Mouse (Mus musculus): Measurements from ENCODE around the gene Cd48. TPM values are rescaled to one million over a fixed set of nuclear protein-coding genes. Genes with fewer than 3 reads are reported as not detected.

The Cd48 gene
- polyA plus RNA-seq, 2 experiments, result 2.3 to 5.0 TPM

DNA sequence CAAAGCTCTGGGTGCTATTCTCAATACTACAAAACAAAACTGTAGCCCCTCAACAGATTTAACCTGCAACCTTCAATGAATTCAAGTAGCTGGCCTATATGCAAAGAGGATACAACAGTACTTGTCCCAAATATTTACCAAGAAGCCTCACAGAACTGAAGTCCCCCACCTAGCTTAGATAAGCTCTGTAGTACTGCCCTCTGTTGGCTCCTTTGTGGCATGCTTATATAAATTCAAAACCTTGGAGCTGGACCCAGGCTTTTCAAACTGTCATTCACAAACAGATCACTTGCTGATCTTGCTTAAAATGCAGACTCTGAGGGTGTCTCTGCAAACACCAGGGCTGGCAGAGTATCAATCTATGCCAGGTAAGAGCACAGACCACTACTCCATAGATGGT, 49.4 kb downstream of the Cd48 start:
- H3K9me3 ChIP-seq (ENCODE audit: control insufficient read depth, low read length), result no peaks in the 10 kb centered on the region
- no peak for TF ChIP-seq POLR2A (IDR thresholded peaks at IDR 0.05; ENCODE audit: borderline replicate concordance, extremely low read depth, insufficient read depth, insufficient read length)

DNA sequence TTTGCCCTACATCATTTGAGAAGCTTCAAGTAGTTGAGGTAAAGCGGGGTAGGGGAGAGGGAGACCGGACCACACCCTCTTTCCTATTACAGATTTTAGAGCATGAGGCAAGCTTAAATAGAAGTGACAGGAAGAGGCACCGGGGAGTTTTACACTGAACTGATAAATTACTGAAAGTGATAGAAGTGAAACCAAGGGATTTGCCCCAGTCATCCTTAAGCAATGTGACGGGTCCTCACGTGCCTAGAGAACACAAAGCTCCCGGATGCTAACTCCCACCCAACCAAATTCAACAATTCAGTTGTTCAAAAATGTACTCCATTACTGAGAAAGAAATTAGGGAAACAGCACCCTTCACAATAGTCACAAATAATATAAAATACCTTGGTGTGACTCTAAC, 53.1 kb downstream of the Cd48 start:
- Histone ChIP-seq H3K4me2 (replicated peaks; ENCODE audit: low read depth, low read length, severe bottlenecking) (no peak overlapping the region), H3K9me3 (ENCODE audit: control insufficient read depth, low read length) (no peaks in the 10 kb centered on the region), H3K27me3 (ENCODE audit: control insufficient read depth, insufficient read depth, low read length) (no peaks in the 10 kb centered on the region), H3K27ac (replicated peaks; ENCODE audit: low read depth, low read length) (no peak overlapping the region), H3K36me3 (ENCODE audit: control insufficient read depth, insufficient read depth, low read length) (no peaks in the 10 kb centered on the region), H3K4me1 (ENCODE audit: control insufficient read depth, insufficient read depth, low read length) (no peaks in the 10 kb centered on the region), H3K9ac (ENCODE audit: low read depth, low read length, severe bottlenecking) (no peak overlapping the region), H3K4me3 (replicated peaks; ENCODE audit: low read length) (no peak overlapping the region)
- DNase-seq (ENCODE audit: low spot score) (no peak), ATAC-seq (ENCODE audit: low FRiP score, low read depth) (no peak)
- WGBS, result 87% methylated on average over 6 of the region's 6 CpGs
- no peak for TF ChIP-seq POLR2A (IDR thresholded peaks at IDR 0.05; ENCODE audit: borderline replicate concordance, extremely low read depth, insufficient read depth, insufficient read length)

More for the DNA sequence above, 49.4 kb downstream of the Cd48 start:
- H3K4me1 ChIP-seq (ENCODE audit: control insufficient read depth, insufficient read depth, low read length), result no peaks in the 10 kb centered on the region
- H3K4me2 ChIP-seq (replicated peaks; ENCODE audit: low read depth, low read length, severe bottlenecking), result no peak overlapping the region
- H3K9ac ChIP-seq (ENCODE audit: low read depth, low read length, severe bottlenecking), result no peak overlapping the region
- no peaks in the 10 kb centered on the region for H3K36me3 ChIP-seq (ENCODE audit: control insufficient read depth, insufficient read depth, low read length)
- H3K4me3 ChIP-seq (replicated peaks; ENCODE audit: low read length), result no peak overlapping the region
- no peak for ATAC-seq (ENCODE audit: low FRiP score, low read depth)
- DNase-seq (ENCODE audit: low spot score), result no peak
- H3K27ac ChIP-seq (replicated peaks; ENCODE audit: low read depth, low read length), result no peak overlapping the region
- no peaks in the 10 kb centered on the region for H3K27me3 ChIP-seq (ENCODE audit: control insufficient read depth, insufficient read depth, low read length)

DNA sequence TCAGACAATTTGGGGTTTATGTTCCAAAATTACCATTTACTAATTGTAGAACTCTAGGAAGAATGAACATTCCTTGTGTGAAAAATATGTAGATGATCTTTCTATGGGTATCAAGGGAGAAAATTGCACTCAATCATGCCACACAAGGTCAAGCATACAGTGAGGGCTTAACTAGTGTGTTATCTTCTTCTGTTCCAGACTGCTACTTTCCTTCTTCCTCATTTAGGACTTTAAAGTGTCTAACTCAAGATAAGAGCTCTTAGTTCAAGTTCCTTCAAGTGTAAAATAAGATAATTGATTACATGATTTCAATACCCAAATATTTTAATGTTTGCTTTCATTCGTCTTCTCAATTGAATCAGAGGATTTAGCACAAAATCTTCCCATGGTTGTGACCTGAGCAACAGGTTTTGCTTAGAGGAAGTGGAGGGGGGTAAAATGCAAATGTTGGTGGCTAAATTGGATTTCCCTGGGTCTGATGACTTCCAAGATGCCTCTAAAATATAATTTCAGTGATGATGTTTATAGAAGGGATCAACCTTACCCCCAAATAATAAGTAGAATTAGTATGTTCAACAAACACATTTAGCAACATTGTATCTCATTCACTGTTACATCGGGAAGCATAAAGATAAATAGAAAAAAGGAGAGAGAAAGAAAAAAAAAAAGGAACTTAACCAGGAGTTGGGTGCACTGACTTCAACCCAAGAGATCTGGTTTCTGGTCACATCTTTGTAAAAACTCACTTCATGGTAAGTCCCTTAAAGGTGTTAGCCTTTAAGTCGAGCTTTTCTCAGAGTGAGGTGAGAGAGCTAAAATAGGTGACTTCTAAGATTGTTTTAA, 66.5 kb downstream of the Cd48 start:
- no peaks in the 10 kb centered on the region for H3K27me3 ChIP-seq (ENCODE audit: control insufficient read depth, insufficient read depth, low read length)
- H3K9ac ChIP-seq (ENCODE audit: low read depth, low read length, severe bottlenecking), result no peak overlapping the region
- DNase-seq (ENCODE audit: low spot score), result no peak
- no peaks in the 10 kb centered on the region for H3K36me3 ChIP-seq (ENCODE audit: control insufficient read depth, insufficient read depth, low read length)
- no peak overlapping the region for H3K4me2 ChIP-seq (replicated peaks; ENCODE audit: low read depth, low read length, severe bottlenecking)
- H3K27ac ChIP-seq (replicated peaks; ENCODE audit: low read depth, low read length), result no peak overlapping the region
- H3K4me1 ChIP-seq (ENCODE audit: control insufficient read depth, insufficient read depth, low read length), result no peaks in the 10 kb centered on the region
- H3K4me3 ChIP-seq (replicated peaks; ENCODE audit: low read length), result no peak overlapping the region
- no peak for TF ChIP-seq POLR2A (IDR thresholded peaks at IDR 0.05; ENCODE audit: borderline replicate concordance, extremely low read depth, insufficient read depth, insufficient read length)
- no peaks in the 10 kb centered on the region for H3K9me3 ChIP-seq (ENCODE audit: control insufficient read depth, low read length)
- WGBS, result 77% methylated on average over 3 of the region's 3 CpGs
- no peak for ATAC-seq (ENCODE audit: low FRiP score, low read depth)

Small RNA genes within 50 kb of the gene (microRNA-seq; reads per million reads assigned to microRNA genes)
- gene Mir7683, result not detected

Other genes with a start within 250 kb of the Cd48 start
- gene F11r, start 244.5 kb upstream of the Cd48 start, polyA plus RNA-seq (2012; rRNA removed), result 19.2 and 20.9 TPM in 2 replicates
- 35.4 and 37.6 TPM in 2 replicates for gene F11r, start 244.5 kb upstream of the Cd48 start, polyA plus RNA-seq (2014; fragmentation: Nextera tagmentation; extraction: Ambion mirVana)
- gene Alyref2, start 178.5 kb upstream of the Cd48 start, polyA plus RNA-seq (2012; rRNA removed), result 8.5 and 10.8 TPM in 2 replicates
- gene Alyref2, start 178.5 kb upstream of the Cd48 start, polyA plus RNA-seq (2014; fragmentation: Nextera tagmentation; extraction: Ambion mirVana), result 14.5 and 16.8 TPM in 2 replicates
- 0.05 TPM in 1 of 2 replicates, not detected in the other for gene Itln1, start 146.7 kb upstream of the Cd48 start, polyA plus RNA-seq (2012; rRNA removed)
- not detected in 2 replicates for gene Itln1, start 146.7 kb upstream of the Cd48 start, polyA plus RNA-seq (2014; fragmentation: Nextera tagmentation; extraction: Ambion mirVana)
- 0.03 and 0.06 TPM in 2 replicates for gene Cd244a, start 122.8 kb upstream of the Cd48 start, polyA plus RNA-seq (2012; rRNA removed)
- gene Cd244a, start 122.8 kb upstream of the Cd48 start, polyA plus RNA-seq (2014; fragmentation: Nextera tagmentation; extraction: Ambion mirVana), result 0.39 TPM in 1 of 2 replicates, not detected in the other
- gene Ly9, start 74.6 kb upstream of the Cd48 start, polyA plus RNA-seq (2012; rRNA removed), result 0.69 and 0.82 TPM in 2 replicates
- gene Ly9, start 74.6 kb upstream of the Cd48 start, polyA plus RNA-seq (2014; fragmentation: Nextera tagmentation; extraction: Ambion mirVana), result 0.12 and 0.18 TPM in 2 replicates
- 0.09 and 0.27 TPM in 2 replicates for gene Slamf7, start 29.0 kb upstream of the Cd48 start, polyA plus RNA-seq (2012; rRNA removed)
- 0.18 and 0.21 TPM in 2 replicates for gene Slamf7, start 29.0 kb upstream of the Cd48 start, polyA plus RNA-seq (2014; fragmentation: Nextera tagmentation; extraction: Ambion mirVana)
- 0.10 and 0.12 TPM in 2 replicates for gene Slamf1, start 85.1 kb downstream of the Cd48 start, polyA plus RNA-seq (2012; rRNA removed)
- 0.08 and 0.11 TPM in 2 replicates for gene Slamf1, start 85.1 kb downstream of the Cd48 start, polyA plus RNA-seq (2014; fragmentation: Nextera tagmentation; extraction: Ambion mirVana)
- 1.2 and 1.7 TPM in 2 replicates for gene Cd84, start 157.7 kb downstream of the Cd48 start, polyA plus RNA-seq (2012; rRNA removed)
- gene Cd84, start 157.7 kb downstream of the Cd48 start, polyA plus RNA-seq (2014; fragmentation: Nextera tagmentation; extraction: Ambion mirVana), result 2.3 and 2.8 TPM in 2 replicates
- gene Gm10521, start 213.7 kb downstream of the Cd48 start, polyA plus RNA-seq (2012; rRNA removed), result 0.16 and 0.18 TPM in 2 replicates
- gene Gm10521, start 213.7 kb downstream of the Cd48 start, polyA plus RNA-seq (2014; fragmentation: Nextera tagmentation; extraction: Ambion mirVana), result not detected in 2 replicates
- gene Slamf6, start 235.5 kb downstream of the Cd48 start, polyA plus RNA-seq (2012; rRNA removed), result 0.04 and 0.11 TPM in 2 replicates
- 0.32 TPM in 1 of 2 replicates, not detected in the other for gene Slamf6, start 235.5 kb downstream of the Cd48 start, polyA plus RNA-seq (2014; fragmentation: Nextera tagmentation; extraction: Ambion mirVana)

Measured in limb, embryonic 14.5 days (tissue).